Mouse (Mus musculus) effector memory CD4-positive, alpha-beta T cell, adult 7 months (primary cell): ENCODE measurements around the gene Olfr1145. TPM values are rescaled to one million over a fixed set of nuclear protein-coding genes. Genes with fewer than 3 reads are reported as not detected.

Experiments used
- polyA plus RNA-seq: library from polyadenylated mRNA; unstranded; fragments of 100-300 nt; shearing (Covaris generic); gene quantifications from one replicate; pipeline ENCODE4 v1.2.1, GENCODE M21; 2017

The Olfr1145 gene
- not detected for polyA plus RNA-seq

DNA sequence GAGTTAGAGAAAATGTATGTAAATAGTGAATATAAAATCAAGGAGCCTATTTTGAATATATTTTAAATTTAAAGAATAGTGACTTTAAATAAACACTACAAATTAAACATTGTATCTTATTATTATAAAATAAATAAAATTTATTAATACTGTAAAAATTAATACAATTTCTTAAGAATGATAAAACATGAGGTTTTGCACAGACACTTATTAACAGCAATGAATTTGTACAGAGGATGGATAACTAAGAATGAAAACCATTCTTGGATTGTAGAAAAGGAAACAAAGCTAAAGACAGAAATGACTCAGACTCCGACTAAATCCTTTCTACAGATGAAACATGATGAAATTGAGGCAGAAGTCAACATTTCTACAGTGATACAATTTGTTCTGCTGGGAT lies at the start of gene Olfr1145:
Gene Olfr1145 (plus strand): TSS at position 301 of the 400 bp plus-strand sequence.

DNA sequence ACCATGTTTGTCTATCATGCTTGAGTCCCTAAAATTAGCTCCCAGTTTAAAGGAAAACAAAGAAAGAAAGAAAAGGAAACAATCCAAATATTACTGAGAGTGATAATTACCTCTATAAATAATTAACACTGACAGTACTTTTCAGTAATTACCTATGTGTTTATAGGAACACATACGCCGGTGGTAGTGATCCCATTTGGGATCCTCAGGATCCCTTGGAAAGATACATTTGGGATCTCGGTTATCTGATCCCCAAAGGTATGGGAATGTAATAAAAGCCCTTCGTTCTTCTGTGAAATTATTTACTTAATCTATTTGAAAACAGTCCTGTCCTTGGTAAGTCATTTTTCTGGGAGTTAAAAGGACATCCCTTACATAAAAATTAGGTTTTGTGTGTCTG lies 30.4 kb upstream of the Olfr1145 start, which contains the start of gene Olfr152:
Gene Olfr152 (plus strand): TSS at position 301 of the 400 bp plus-strand sequence.

DNA sequence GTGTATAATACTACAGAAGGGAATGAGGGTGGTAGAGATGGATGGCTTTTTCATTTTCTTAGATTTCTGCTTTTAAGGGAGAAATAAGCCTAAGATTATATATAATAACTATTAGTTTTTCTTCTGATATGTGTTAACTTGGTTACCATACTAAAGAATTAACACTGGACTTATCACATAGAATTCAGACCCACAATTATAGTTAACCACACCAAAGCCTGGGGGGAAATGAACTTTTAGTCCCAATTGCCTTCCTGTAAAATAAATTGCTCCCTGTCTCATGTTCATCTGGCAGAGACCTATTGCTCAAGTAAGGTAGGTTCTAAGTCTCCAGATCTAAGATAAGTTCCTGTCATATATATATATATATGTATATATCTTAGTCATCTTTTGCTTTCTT lies 9.3 kb upstream of the Olfr1145 start, which contains the start of gene Olfr1143:
Gene Olfr1143 (plus strand): TSS at position 301 of the 400 bp plus-strand sequence.

DNA sequence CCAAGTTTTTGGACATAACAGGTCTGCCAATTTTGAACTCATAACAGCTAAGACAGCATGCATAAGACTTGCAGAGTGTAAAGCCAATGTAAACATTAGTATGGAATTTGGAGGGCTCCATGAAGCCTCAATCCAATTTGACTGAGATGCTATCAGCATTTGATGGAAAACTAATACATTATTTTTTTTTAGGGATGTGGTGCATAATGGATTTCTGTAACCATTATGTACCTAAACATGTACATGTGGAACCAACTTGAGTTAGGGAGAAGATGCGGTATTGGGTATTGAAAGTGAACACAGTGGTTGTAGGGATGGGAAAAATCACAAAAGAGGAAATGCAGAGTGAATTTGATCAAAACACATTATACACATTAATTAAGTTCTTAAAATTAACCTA lies 20.6 kb downstream of the Olfr1145 start, which contains the start of gene Olfr1148:
Gene Olfr1148 (plus strand): TSS at position 301 of the 400 bp plus-strand sequence.

DNA sequence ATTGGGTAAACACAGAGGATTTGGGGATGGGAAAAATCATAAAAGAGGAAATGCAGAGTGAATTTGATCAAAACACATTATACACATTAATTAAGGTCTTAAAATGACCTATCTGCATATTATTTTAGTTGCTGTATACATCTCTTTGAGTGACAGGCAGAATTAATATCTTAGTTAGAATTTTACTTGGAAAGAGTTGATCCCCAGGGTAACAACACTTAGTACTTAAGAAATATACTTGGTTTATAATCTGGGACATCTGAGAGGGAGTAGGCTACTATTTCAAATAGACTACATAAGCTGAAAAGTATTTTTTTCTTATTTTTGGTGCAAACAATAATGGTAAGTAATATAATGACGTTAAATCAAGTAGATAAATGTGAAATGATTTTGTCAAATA lies 34.1 kb downstream of the Olfr1145 start, which contains the start of gene Olfr1150-ps1:
Gene Olfr1150-ps1 (plus strand): TSS at position 301 of the 400 bp plus-strand sequence.

DNA sequence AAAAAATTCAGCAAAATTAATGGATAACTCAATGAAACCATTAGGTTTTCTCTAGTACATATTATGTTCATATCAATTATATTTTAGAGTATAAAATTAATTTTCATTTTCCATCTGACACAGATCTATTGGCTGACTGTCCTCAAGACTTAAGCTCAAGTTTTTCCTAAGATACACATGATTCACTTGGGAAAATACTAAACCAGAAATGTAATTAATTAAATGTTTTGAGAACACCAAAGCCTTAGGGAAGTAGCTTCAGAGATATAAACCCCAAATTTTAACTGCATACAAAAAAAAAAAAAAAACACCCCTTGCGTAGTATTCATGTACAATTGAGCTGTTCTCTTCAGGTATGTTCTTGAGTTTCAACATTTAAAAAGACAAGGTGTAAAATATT lies 45.9 kb downstream of the Olfr1145 start, which contains the start of gene Olfr1151:
Gene Olfr1151 (plus strand): TSS at position 301 of the 400 bp plus-strand sequence.

Other genes starting within 250 kb of the Olfr1145 start
- not detected for gene Olfr1129, start 235.9 kb upstream of the Olfr1145 start, polyA plus RNA-seq
- gene Olfr1130, start 203.6 kb upstream of the Olfr1145 start, polyA plus RNA-seq = not detected
- not detected for gene Olfr1131, start 182.7 kb upstream of the Olfr1145 start, polyA plus RNA-seq
- not detected for gene Olfr1132, start 172.3 kb upstream of the Olfr1145 start, polyA plus RNA-seq
- gene Olfr1133, start 162.4 kb upstream of the Olfr1145 start, polyA plus RNA-seq = not detected
- gene Olfr1134, start 151.4 kb upstream of the Olfr1145 start, polyA plus RNA-seq = not detected
- not detected for gene Olfr1135, start 136.2 kb upstream of the Olfr1145 start, polyA plus RNA-seq
- not detected for gene Olfr1136, start 115.9 kb upstream of the Olfr1145 start, polyA plus RNA-seq
- gene Olfr1137, start 96.6 kb upstream of the Olfr1145 start, polyA plus RNA-seq = not detected
- 0.41 TPM for gene Olfr1138, start 69.8 kb upstream of the Olfr1145 start, polyA plus RNA-seq
- gene Olfr1140, start 66.1 kb upstream of the Olfr1145 start, polyA plus RNA-seq = not detected
- not detected for gene Olfr1141, start 55.8 kb upstream of the Olfr1145 start, polyA plus RNA-seq
- not detected for gene Olfr152, start 30.3 kb upstream of the Olfr1145 start, polyA plus RNA-seq
- not detected for gene Olfr1143, start 9.2 kb upstream of the Olfr1145 start, polyA plus RNA-seq
- gene Olfr1148, start 20.7 kb downstream of the Olfr1145 start, polyA plus RNA-seq = 0.28 TPM
- not detected for gene Olfr1150-ps1, start 34.2 kb downstream of the Olfr1145 start, polyA plus RNA-seq
- gene Olfr1151, start 46.0 kb downstream of the Olfr1145 start, polyA plus RNA-seq = not detected
- gene Olfr1152, start 56.7 kb downstream of the Olfr1145 start, polyA plus RNA-seq = 0.09 TPM
- not detected for gene Olfr1153, start 85.1 kb downstream of the Olfr1145 start, polyA plus RNA-seq
- gene Olfr1154, start 95.3 kb downstream of the Olfr1145 start, polyA plus RNA-seq = not detected
- not detected for gene Olfr1155, start 135.3 kb downstream of the Olfr1145 start, polyA plus RNA-seq
- gene Olfr1156, start 143.3 kb downstream of the Olfr1145 start, polyA plus RNA-seq = 0.20 TPM
- not detected for gene Olfr1157, start 158.5 kb downstream of the Olfr1145 start, polyA plus RNA-seq
- gene Olfr74, start 164.8 kb downstream of the Olfr1145 start, polyA plus RNA-seq = not detected
- not detected for gene Olfr1158, start 180.3 kb downstream of the Olfr1145 start, polyA plus RNA-seq
- gene Olfr1160, start 198.4 kb downstream of the Olfr1145 start, polyA plus RNA-seq = 0.16 TPM
- not detected for gene Olfr1161, start 213.0 kb downstream of the Olfr1145 start, polyA plus RNA-seq
- gene Olfr73, start 227.9 kb downstream of the Olfr1145 start, polyA plus RNA-seq = not detected
- gene Olfr1162, start 241.3 kb downstream of the Olfr1145 start, polyA plus RNA-seq = 0.10 TPM